Mouse (Mus musculus): ENCODE measurements at regions not wholly inside any gene's neighbourhood (a gene's known extent, or its start where the extent isn't known, plus 50 kb on each side); places are given as distances from the start of the nearest gene placed in this dataset.
"Not testable (repeated sequence)": the region's sequence is repeated elsewhere in the genome, so short reads cannot be mapped to it uniquely, and the experiment has no call there.

DNA sequence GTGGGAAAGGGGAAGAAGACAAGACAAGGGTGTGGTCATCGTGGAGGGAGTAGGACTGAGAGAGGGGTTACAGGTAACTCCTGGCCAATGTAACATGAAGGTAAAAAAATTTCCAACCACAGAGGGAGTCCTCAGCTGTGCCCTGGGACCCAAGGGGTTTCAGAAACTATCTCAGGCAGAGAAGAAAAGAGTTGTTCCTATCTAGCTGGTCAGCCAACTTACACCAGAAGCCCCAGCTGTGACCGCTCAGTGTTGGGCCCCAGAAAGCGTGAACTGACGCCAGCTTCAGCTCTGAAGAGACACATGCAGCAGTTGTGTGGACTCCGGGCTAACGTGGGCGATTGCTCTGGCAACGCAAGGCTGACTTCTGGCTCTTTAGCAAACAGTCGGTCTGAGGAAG is 52.2 kb downstream of the Rhob start:
- no peak for DNase-seq

DNA sequence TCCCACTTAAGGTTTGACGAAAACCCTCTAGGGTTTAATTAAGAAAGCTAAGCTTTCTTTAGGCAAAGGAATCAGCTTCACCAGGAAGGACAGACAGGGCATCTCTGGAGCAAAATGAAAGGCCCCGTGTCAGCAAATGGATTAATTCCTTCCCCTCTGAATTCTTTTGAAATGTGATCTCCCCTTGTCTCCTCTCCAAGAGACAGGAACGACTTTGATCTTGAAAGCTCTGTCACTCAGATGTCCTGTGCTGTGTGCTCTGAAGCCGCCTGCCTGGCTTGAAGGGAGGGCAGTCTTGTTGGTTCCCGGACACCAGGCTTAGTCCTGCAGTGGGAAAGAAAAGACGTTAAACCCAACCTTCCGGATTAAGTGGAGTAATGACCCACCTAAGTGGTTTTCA is 52.8 kb downstream of the Rhob start:
- no peak for DNase-seq

- peak; percentile 64 to 85 for DNase-seq
Observed at GRCm38 (mm10) chr12:8444975-8445853, 54.6 kb downstream of the Rhob start.

DNA sequence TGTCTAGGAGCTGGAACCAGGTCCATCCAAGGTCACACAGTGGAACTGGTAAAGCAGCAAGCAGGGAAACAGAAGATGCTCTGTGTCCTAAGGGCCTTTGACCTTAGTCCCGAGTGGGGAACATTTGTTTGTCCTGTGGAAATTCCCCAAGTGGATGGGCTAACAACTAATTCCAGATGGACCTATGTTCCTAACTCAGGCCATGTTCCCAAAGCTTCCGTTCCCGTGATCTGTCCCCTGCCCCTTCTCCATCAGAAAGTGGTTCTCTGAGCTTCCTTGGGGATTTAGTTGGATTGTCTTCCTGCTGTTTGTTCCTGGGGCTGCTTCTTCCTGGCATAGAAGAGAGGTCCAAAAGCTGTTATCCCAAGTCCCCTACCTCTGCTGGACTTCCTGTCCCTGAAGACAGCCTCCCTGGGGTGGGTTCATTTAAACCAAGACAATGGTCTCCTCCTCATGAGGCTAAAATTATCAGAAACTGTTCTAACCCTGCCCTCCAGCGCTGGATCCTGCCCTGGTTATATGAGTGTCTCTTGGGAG is 55.8 kb downstream of the Rhob start:
- DNase-seq, result peak; percentile 61 to 83

DNA sequence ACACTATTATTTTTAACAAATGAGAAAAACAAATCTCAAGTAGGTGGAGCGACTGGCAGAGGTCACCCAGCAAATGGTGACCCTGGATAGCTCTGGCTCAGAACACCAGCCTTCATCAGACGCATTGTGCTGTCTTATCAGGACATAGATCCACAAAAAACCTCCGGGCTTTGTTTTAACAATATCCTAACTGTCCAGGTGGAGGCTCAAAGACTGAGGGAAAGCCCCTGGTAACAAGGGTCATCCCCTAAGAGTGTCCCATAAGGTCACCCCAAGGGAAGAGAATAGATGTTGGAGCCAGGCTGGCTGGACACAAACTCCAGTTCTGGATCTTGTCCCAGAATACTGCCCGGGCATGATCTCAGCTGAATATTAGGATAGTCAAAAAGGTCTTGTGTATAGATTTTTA is 56.6 kb downstream of the Rhob start:
- DNase-seq, result peak; percentile 59 to 86

DNA sequence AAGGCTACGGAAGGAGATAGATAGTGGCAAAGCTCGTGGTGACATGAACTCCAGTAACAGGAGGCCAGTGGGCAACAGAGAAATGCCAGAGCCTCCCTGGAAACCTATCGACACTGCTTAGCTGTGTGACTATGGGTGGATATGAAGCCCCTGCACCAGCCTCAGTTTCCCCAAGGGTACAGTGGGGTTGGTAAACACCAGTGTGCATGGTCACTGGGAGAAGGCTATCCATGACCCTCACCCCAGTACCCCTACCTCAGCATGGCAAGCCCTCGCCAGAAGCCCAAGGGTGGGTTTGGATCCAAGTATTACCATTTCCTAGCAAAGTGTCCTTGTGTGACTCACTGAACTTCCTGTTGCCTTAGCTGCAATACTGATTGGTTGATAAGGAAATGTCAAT is 58.5 kb downstream of the Rhob start:
- no peak for DNase-seq

DNA sequence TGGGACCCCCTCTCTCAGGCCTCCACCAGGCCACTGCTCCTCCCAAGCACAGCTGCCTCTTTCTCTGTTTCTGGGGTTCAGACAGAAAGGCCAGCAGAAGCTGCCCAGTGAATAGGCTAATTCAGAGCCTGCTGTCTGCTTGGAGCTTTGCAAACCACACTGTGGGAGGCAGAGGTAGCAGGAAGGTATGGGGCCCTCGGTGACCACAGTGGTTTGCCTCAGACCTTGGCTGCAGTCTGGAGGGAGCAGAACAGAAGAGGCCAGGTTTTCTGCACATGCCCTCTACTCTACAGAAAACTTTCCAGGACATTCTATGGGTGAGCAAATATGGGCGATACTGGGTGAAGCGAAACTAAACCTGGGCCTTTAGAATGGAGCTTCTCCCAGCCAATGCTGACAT is 59.4 kb downstream of the Rhob start:
- no peak for DNase-seq

DNA sequence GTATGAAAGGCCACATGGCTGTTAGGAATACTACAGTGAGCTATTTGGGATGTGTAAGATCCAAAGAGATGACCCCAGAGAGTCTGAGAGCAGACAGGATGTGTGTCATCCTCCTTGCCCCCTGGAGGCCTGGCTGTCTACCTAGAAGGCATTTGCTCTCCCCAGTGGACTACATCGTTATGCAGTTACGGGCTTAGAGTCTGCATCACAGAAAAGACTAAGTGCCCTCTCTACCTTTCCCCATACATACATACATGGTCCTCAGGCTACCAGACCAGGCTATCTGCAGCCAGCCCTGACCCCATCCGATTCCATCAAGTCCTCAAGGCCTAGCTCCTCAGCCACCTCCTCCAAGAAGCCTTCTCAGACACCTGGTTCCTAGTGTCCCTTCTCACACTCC is 59.9 kb downstream of the Rhob start:
- DNase-seq, result no peak

GRCm38 (mm10) chr12:8439486-8439885 is 60.3 kb downstream of the Rhob start:
- DNase-seq, result no peak

DNA sequence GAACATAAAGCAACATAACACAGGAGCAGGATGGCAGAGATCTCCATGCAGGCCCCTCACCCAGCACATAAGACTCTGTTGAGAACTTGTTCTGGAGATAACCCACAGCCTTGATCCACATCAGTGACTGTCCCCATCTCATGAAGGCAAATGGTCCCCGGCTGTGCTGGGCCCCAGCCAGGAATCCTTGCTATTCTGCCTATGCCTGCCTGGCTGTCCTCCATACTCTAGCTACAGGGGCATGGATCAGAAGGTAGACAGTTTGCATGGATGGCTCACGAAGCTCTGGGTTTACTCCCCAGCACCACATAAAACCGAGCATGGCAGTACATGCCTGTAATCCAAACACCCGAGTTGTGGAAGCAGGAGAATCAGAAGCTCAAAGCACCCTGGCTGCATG is 61.2 kb downstream of the Rhob start:
- DNase-seq, result peak in 1 of 2 experiments; percentile 35

GRCm38 (mm10) chr12:8436976-8437580 is 62.7 kb downstream of the Rhob start:
- peak; percentile 35 to 70 for DNase-seq

- DNase-seq, result no peak
Observed at GRCm38 (mm10) chr12:8436553-8436952, 63.3 kb downstream of the Rhob start.

GRCm38 (mm10) chr12:8435651-8436348 is 64.0 kb downstream of the Rhob start:
- not testable (repeated sequence) for DNase-seq

- peak; percentile 41 to 69 for DNase-seq
Observed at GRCm38 (mm10) chr12:8428228-8428990, 71.4 kb downstream of the Rhob start.

DNA sequence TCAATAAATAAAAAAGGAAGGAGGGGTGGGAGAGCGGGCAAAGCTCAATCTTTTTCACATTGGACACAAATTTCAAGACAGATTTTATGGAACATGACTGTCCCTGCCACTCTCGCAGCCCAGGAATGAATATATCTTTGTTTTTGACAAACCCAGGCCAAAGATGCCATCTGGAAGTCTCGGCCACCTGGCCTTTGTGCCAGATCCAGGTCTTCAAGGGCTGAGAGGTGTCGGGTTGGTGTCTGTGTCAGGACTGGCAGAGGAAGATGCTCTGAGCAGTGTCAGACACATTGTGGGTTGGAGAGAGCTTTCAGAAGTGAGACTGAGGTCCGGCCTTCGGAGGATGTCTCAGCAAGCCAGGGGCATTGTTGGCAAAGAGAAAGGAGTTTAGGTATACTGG is 75.3 kb downstream of the Rhob start:
- no peak for DNase-seq

GRCm38 (mm10) chr12:8422676-8423075 is 77.1 kb downstream of the Rhob start:
- no peak for DNase-seq

GRCm38 (mm10) chr12:8421271-8421567 is 78.6 kb downstream of the Rhob start:
- DNase-seq, result no peak

- DNase-seq, result peak; percentile 41 to 61
Observed at GRCm38 (mm10) chr12:8420511-8421270, 79.1 kb downstream of the Rhob start.

DNA sequence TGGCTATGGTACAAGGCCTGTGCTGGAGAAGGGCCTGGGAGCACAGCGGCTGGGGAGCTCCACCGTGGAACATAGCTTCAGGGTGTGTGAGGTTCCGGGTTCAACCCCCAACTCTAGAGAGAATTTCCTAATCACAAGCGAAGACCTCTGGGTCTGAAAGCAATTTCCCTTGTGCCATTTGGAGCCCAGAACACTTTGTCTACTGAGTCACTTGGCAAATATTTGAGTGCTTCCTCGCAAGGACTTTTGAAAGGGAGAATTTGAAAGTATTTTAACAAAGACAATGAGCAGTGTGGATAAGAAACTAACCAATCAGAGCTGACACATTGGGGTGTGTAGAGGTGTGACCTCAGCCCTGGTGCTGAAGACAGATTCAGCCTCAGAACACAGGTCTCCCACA is 80.9 kb downstream of the Rhob start:
- DNase-seq, result no peak

GRCm38 (mm10) chr12:8417127-8417790 is 82.5 kb downstream of the Rhob start:
- no peak for DNase-seq

DNA sequence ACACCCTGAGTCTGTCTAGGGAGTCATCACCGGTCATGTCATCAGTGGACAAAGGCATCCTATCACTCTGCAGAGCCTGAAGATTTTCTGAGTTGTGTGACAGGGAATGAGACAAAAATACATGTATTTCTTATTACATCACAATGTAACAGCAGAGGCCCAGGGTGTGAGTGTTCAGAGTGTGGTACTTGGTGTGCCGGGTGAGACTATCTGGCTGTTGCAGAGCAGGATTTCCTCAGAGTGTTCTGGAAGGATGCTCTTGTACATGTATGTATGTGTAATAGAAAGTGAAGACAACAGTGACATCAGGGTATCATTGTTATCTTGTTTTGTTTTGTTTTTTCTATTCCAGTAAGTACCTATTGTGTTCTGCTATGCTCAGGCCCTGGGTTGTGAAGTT is 87.7 kb downstream of the Rhob start:
- no peak for DNase-seq

Data from kidney, postnatal 25 days (tissue).